Comparison of ENCODE assay signal across 18 mouse cellular contexts in genomic region chr11:11826475-11826874, GRCm38 (mm10). TPM values are rescaled to one million over a fixed set of nuclear protein-coding genes. Genes with fewer than 3 reads are reported as not detected.
DNase-seq lines count a peak whose midpoint lies in the region; ATAC-seq lines count a peak whose summit lies in the region.
"Had no signal": no experiment of that assay in that cellular context is flagged by ENCODE, and none has a peak within 500 bp of the region (broad histone marks: within the 10 kb centered on the region; RNA-seq: fewer than 3 reads in every experiment).

No protein-coding gene starts in this region.

- ATAC-seq in hindbrain, embryonic 12.5 days (ENCODE audit: low FRiP score) = no peak
- peak; percentile 65 for ATAC-seq in CD4-positive, CD25-positive, alpha-beta regulatory T cell, adult 4 months
- ATAC-seq in inflammation-experienced regulatory T-cells, adult 6 months = peak; percentile 49
- no peak for ATAC-seq in cerebellum, adult (ENCODE audit: insufficient number of reproducible peaks, low FRiP score, low TSS enrichment)

- H3K4me3 ChIP-seq in hindbrain, embryonic 10.5 days = no peak overlapping the region
- no peak overlapping the region for H3K4me3 ChIP-seq in hindbrain, embryonic 12.5 days
- H3K4me3 ChIP-seq: intestine, embryonic 15.5 days; kidney, embryonic 15.5 days; neural tube, embryonic 13.5 days had no signal

- no peak overlapping the region for H3K4me2 ChIP-seq in hindbrain, embryonic 12.5 days (replicated peaks)
- H3K4me2 ChIP-seq: intestine, embryonic 15.5 days; kidney, embryonic 15.5 days; midbrain, embryonic 11.5 days; neural tube, embryonic 13.5 days had no signal

- peaks cover 92% of the 10 kb centered on the region for H3K4me1 ChIP-seq in hindbrain, embryonic 10.5 days (replicated peaks)
- H3K4me1 ChIP-seq in hindbrain, embryonic 12.5 days = peaks cover 68% of the 10 kb centered on the region

- no peak overlapping the region for H3K9ac ChIP-seq in hindbrain, embryonic 12.5 days
- H3K9ac ChIP-seq: intestine, embryonic 15.5 days; kidney, embryonic 15.5 days; liver, embryonic 14.5 days; neural tube, embryonic 13.5 days had no signal

- no peaks in the 10 kb centered on the region for H3K36me3 ChIP-seq in hindbrain, embryonic 10.5 days
- H3K36me3 ChIP-seq in hindbrain, embryonic 12.5 days = no peaks in the 10 kb centered on the region
- H3K36me3 ChIP-seq: intestine, embryonic 15.5 days; kidney, embryonic 15.5 days; neural tube, embryonic 13.5 days had no signal

- DNase-seq in heart, adult 11 months = peak; percentile 23
- DNase-seq in heart, postnatal 36 days = no peak
- no peak for DNase-seq in hindbrain, embryonic 10.5 days (ENCODE audit: low spot score)
- DNase-seq in ovary, postnatal 10 days (ENCODE audit: low spot score) = no peak
- DNase-seq: adrenal gland, adult 8-10 months; cerebellum, adult 18-20 months; cerebellum, postnatal 36 days; gastrocnemius, postnatal 10 days; lung, postnatal 36 days had no signal

- H3K9me3 ChIP-seq in hindbrain, embryonic 10.5 days = no peaks in the 10 kb centered on the region
- H3K9me3 ChIP-seq in hindbrain, embryonic 12.5 days (replicated peaks) = no peaks in the 10 kb centered on the region
- H3K9me3 ChIP-seq: intestine, embryonic 15.5 days; kidney, embryonic 15.5 days; neural tube, embryonic 13.5 days had no signal

- H3K27ac ChIP-seq in hindbrain, embryonic 10.5 days = peak overlapping the region; percentile 94; the same call in 1 of the 2 replicates
- no peak overlapping the region for H3K27ac ChIP-seq in hindbrain, embryonic 12.5 days
- H3K27ac ChIP-seq: intestine, embryonic 15.5 days; liver, embryonic 14.5 days; neural tube, embryonic 13.5 days had no signal

- H3K27me3 ChIP-seq in hindbrain, embryonic 10.5 days (ENCODE audit: insufficient read depth, poor library complexity, severe bottlenecking) = no peaks in the 10 kb centered on the region
- no peaks in the 10 kb centered on the region for H3K27me3 ChIP-seq in hindbrain, embryonic 12.5 days
- H3K27me3 ChIP-seq: intestine, embryonic 15.5 days; kidney, embryonic 15.5 days; neural tube, embryonic 13.5 days had no signal

- intact Hi-C loops in heart, postnatal 36 days (cut with DNase I) = no loop called here

RNA-seq across cellular contexts. Expression of gene Fignl1, which starts 17.7 kb away (rescaled TPM):
- total RNA-seq in heart, postnatal 36 days (2021) = 1 to 10 TPM in 1 of 2 experiments, under 1 TPM in 1; 0.81 to 1.8 TPM
- 67.8 and 105 TPM in 2 replicates for polyA plus RNA-seq in hindbrain, embryonic 10.5 days (2016; fragmentation: Nextera tagmentation; extraction: Ambion mirVana)
- polyA plus RNA-seq in hindbrain, embryonic 12.5 days (2016; fragmentation: Nextera tagmentation; extraction: Ambion mirVana) = 41.0 and 41.1 TPM in 2 replicates
- polyA plus RNA-seq in CD4-positive, CD25-positive, alpha-beta regulatory T cell, adult 4 months (2017; shearing (Covaris generic)) = 10 to 100 TPM in 1 of 2 experiments, 1 to 10 TPM in 1; 8.3 to 13.4 TPM
- 10 to 100 TPM in 2 of 3 experiments, 1 to 10 TPM in 1; 8.4 to 75.9 (median 10.4) TPM for polyA plus RNA-seq in inflammation-experienced regulatory T-cells, adult 6 months (2017; shearing (Covaris generic))

Comparison
In these comparisons a context has a peak if more than half of its experiments do, and no peak if none do; other contexts are left out.
1. ATAC-seq: peak in CD4-positive, CD25-positive, alpha-beta regulatory T cell, adult 4 months (single experiment) and inflammation-experienced regulatory T-cells, adult 6 months (single experiment); none in hindbrain, embryonic 12.5 days (single experiment) and cerebellum, adult (single experiment).